Mouse (Mus musculus) G1E (cell line): ENCODE results near the gene Pde2a.

ENCODE experiments used
- CTCF ChIP-seq: IDR thresholded peaks from 2 replicates; pipeline ENCODE4 v1.5.1; 2012; ENCODE audit warnings: low read depth, low read length, inconsistent platforms, mixed read lengths
- GATA1 ChIP-seq: IDR thresholded peaks from 2 replicates; pipeline ENCODE4 v1.6.1; 2012; ENCODE audit warnings: borderline replicate concordance, low read length, inconsistent platforms, mixed read lengths
- POLR2AphosphoS5 ChIP-seq: IDR thresholded peaks from 2 replicates; pipeline ENCODE4 v1.6.1; 2012; ENCODE audit warnings: low read depth, low read length, inconsistent platforms; ENCODE audit not compliant: insufficient replicate concordance
- TAL1 ChIP-seq: conservative IDR thresholded peaks from 2 replicates; pipeline ENCODE4 v1.6.1; 2012; ENCODE audit warnings: low read depth, low read length, inconsistent platforms, mixed read lengths

DNA sequence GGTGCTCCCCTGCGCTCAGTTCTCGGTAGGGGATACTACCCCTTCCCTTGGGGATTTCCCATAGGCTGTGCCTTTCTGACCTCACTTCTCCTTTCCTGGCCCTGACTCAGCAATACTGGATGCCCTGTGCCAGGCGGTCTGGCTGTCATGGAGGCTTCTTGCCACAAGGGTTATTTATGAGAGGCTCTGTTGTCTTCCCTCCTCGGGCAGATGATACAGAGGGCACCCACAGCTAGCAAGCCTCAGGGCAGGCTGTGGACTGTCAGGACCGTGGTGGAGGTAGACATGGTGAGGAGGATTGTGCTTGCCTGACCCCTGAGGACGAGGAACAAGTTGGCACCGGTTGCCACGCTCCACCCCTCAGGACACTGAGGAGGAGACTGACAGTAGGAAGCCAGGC lies 39.1 kb upstream of the Pde2a start:
- TF ChIP-seq CTCF (no peak), TAL1 (no peak), GATA1 (no peak), POLR2AphosphoS5 (no peak)
